Mouse (Mus musculus) MEL (cell line): ENCODE data around the gene Trpm4. TPM values are rescaled to one million over a fixed set of nuclear protein-coding genes. Genes with fewer than 3 reads are reported as not detected.

Experiments used
- DNase-seq: peaks from one replicate; pipeline ENCODE4 v3.0.0; 2011; ENCODE audit warnings: low read depth, low spot score
- H3K27ac ChIP-seq: 2 replicates; pipeline ENCODE4 v1.5.1; 2012; ENCODE audit warnings: low read depth, mild to moderate bottlenecking, control low read depth, low read length, moderate library complexity; ENCODE audit not compliant: control insufficient read depth
- H3K27me3 ChIP-seq, 2 experiments: fragments of 150-350 bp in 1 of 2; sonication (generic) in 1 of 2; 2 replicates each; pipeline ENCODE4 v1.6.1; 2012; ENCODE audit warnings: low read length in 2 of 2, mild to moderate bottlenecking in 2 of 2, improper control_type of control experiment in 1 of 2, moderate library complexity in 1 of 2; ENCODE audit not compliant: insufficient read depth in 2 of 2, control insufficient read depth in 1 of 2
- H3K36me3 ChIP-seq, 2 experiments: 2 replicates each; pipeline ENCODE4 v1.6.1; 2012 to 2014; ENCODE audit warnings: low read length in 2 of 2, improper control_type of control experiment in 1 of 2, inconsistent platforms in 1 of 2, mild to moderate bottlenecking in 1 of 2; ENCODE audit not compliant: insufficient read depth in 2 of 2, control insufficient read depth in 1 of 2
- H3K4me1 ChIP-seq, 2 experiments: fragments of 150-350 bp in 1 of 2; sonication (generic) in 1 of 2; 2 replicates each; pipeline ENCODE4 v1.6.1; 2012; ENCODE audit warnings: low read length in 2 of 2, improper control_type of control experiment in 1 of 2, mild to moderate bottlenecking in 1 of 2; ENCODE audit not compliant: insufficient read depth in 2 of 2, control insufficient read depth in 1 of 2
- H3K4me3 ChIP-seq, 2 experiments: fragments of 150-350 bp in 1 of 2; sonication (generic) in 1 of 2; 2 replicates each; pipeline ENCODE4 v1.5.1; 2012; ENCODE audit warnings: low read depth in 2 of 2, low read length in 2 of 2, mild to moderate bottlenecking in 2 of 2, moderate library complexity in 2 of 2, control low read depth in 1 of 2, improper control_type of control experiment in 1 of 2; ENCODE audit not compliant: control insufficient read depth in 1 of 2, insufficient read depth in 1 of 2
- H3K79me2 ChIP-seq: 2 replicates; pipeline ENCODE4 v1.6.1; 2012; ENCODE audit warnings: mild to moderate bottlenecking, low read length, moderate library complexity; ENCODE audit not compliant: control insufficient read depth, poor library complexity, insufficient read depth
- H3K9ac ChIP-seq: 2 replicates; pipeline ENCODE4 v1.6.1; 2012; ENCODE audit warnings: low read depth, mild to moderate bottlenecking, control low read depth, low read length, moderate library complexity; ENCODE audit not compliant: control insufficient read depth, poor library complexity, severe bottlenecking
- H3K9me3 ChIP-seq: fragments of 150-350 bp; sonication (generic); replicated peaks from 2 replicates; pipeline ENCODE4 v1.6.1; 2012; ENCODE audit warnings: mild to moderate bottlenecking, low read length, improper control_type of control experiment, moderate library complexity; ENCODE audit not compliant: insufficient read depth
- CHD1 ChIP-seq: IDR thresholded peaks from 2 replicates; pipeline ENCODE4 v1.6.1; 2012; ENCODE audit warnings: low read depth, mild to moderate bottlenecking, inconsistent platforms, low read length, improper control_type of control experiment
- CTCF ChIP-seq, 3 experiments: IDR thresholded peaks in 2 of 3; conservative IDR thresholded peaks in 1 of 3; 2 replicates each; pipeline ENCODE4 v1.5.1; 2011 to 2012; ENCODE audit warnings: low read length in 3 of 3, low read depth in 2 of 3, mild to moderate bottlenecking in 2 of 3, improper control_type of control experiment in 1 of 3, inconsistent platforms in 1 of 3, mixed read lengths in 1 of 3, moderate library complexity in 1 of 3; ENCODE audit not compliant: control insufficient read depth in 1 of 3, insufficient read depth in 1 of 3, poor library complexity in 1 of 3, severe bottlenecking in 1 of 3
- HCFC1 ChIP-seq: IDR thresholded peaks from 2 replicates; pipeline ENCODE4 v1.6.1; 2012; ENCODE audit warnings: low read depth, mild to moderate bottlenecking, inconsistent platforms, low read length, improper control_type of control experiment, moderate library complexity
- JUND ChIP-seq: IDR thresholded peaks from 2 replicates; pipeline ENCODE4 v1.6.1; 2011; ENCODE audit warnings: low read depth, mild to moderate bottlenecking, improper control_type of control experiment, low read length
- MAFK ChIP-seq: IDR thresholded peaks from 2 replicates; pipeline ENCODE4 v1.6.1; 2011; ENCODE audit warnings: low read depth, mild to moderate bottlenecking, low read length, improper control_type of control experiment, borderline replicate concordance
- MAX ChIP-seq: IDR thresholded peaks from 2 replicates; pipeline ENCODE4 v1.6.1; 2011; ENCODE audit warnings: low read length, improper control_type of control experiment
- MAZ ChIP-seq: IDR thresholded peaks from 2 replicates; pipeline ENCODE4 v1.6.1; 2012; ENCODE audit warnings: low read depth, mild to moderate bottlenecking, inconsistent platforms, low read length, improper control_type of control experiment
- MEF2A ChIP-seq: IDR thresholded peaks from 2 replicates; pipeline ENCODE4 v1.6.1; 2014; ENCODE audit warnings: low read depth, mild to moderate bottlenecking, inconsistent platforms, low read length, improper control_type of control experiment; ENCODE audit not compliant: poor library complexity, insufficient replicate concordance, severe bottlenecking; ENCODE audit errors: extremely low read depth
- MXI1 ChIP-seq: IDR thresholded peaks from 2 replicates; pipeline ENCODE4 v1.6.1; 2011; ENCODE audit warnings: mild to moderate bottlenecking, low read depth, low read length, improper control_type of control experiment
- MYC ChIP-seq: IDR thresholded peaks from 2 replicates; pipeline ENCODE4 v1.6.1; 2011; ENCODE audit warnings: low read depth, mild to moderate bottlenecking, low read length, improper control_type of control experiment, moderate library complexity
- NELFE ChIP-seq: IDR thresholded peaks from 2 replicates; pipeline ENCODE4 v1.6.1; 2011; ENCODE audit warnings: low read depth, low read length, improper control_type of control experiment
- POLR2A ChIP-seq, 2 experiments: IDR thresholded peaks; 2 replicates each; pipeline ENCODE4 v1.6.1; 2011 to 2012; ENCODE audit warnings: low read length in 2 of 2, mild to moderate bottlenecking in 2 of 2, control low read depth in 1 of 2, improper control_type of control experiment in 1 of 2, low read depth in 1 of 2, moderate library complexity in 1 of 2; ENCODE audit not compliant: control insufficient read depth in 1 of 2, insufficient read depth in 1 of 2, poor library complexity in 1 of 2
- RAD21 ChIP-seq: IDR thresholded peaks from 2 replicates; pipeline ENCODE4 v1.6.1; 2011; ENCODE audit warnings: mild to moderate bottlenecking, low read depth, low read length, improper control_type of control experiment
- SIN3A ChIP-seq: IDR thresholded peaks from 2 replicates; pipeline ENCODE4 v1.6.1; 2012; ENCODE audit warnings: low read length, improper control_type of control experiment, inconsistent platforms
- SMC3 ChIP-seq: IDR thresholded peaks from 2 replicates; pipeline ENCODE4 v1.6.1; 2011; ENCODE audit warnings: low read depth, low read length, improper control_type of control experiment
- TBP ChIP-seq: IDR thresholded peaks from 2 replicates; pipeline ENCODE4 v1.8.0; 2011; ENCODE audit warnings: low read depth, low read length, improper control_type of control experiment
- USF2 ChIP-seq, 2 experiments: IDR thresholded peaks; 2 replicates each; pipeline ENCODE4 v1.6.1; 2011 to 2012; ENCODE audit warnings: improper control_type of control experiment in 2 of 2, low read length in 2 of 2, borderline replicate concordance in 1 of 2, inconsistent platforms in 1 of 2, low read depth in 1 of 2, mild to moderate bottlenecking in 1 of 2; ENCODE audit not compliant: insufficient read depth in 1 of 2
- ZKSCAN1 ChIP-seq: IDR thresholded peaks from 2 replicates; pipeline ENCODE4 v1.6.1; 2012; ENCODE audit warnings: low read depth, mild to moderate bottlenecking, inconsistent platforms, low read length, improper control_type of control experiment, moderate library complexity
- polyA plus RNA-seq, 2 experiments: library from polyadenylated mRNA; stranded (reverse) in 1 of 2; unstranded in 1 of 2; fragments of >175 nt in 1 of 2; fragments of >200 nt in 1 of 2; gene quantifications; 2 replicates each; pipeline versions ENCODE4 v1.2.1 to v1.2.4; 2012; ENCODE audit warnings: low replicate concordance in 2 of 2, low read depth in 1 of 2; ENCODE audit not compliant: insufficient read length in 2 of 2, insufficient read depth in 1 of 2, missing spikeins in 1 of 2
- total RNA-seq: library from RNA; depleted of rRNA; stranded (reverse); fragments of 300-350 nt; gene quantifications from 2 replicates; pipeline ENCODE4 v1.2.3, GENCODE M21; 2012

The Trpm4 gene
- total and polyA plus RNA-seq, 3 experiments, result 4.8 to 6.9 TPM; not detected in 1

GRCm38 (mm10) chr7:45325800-45326199 lies 7.8 kb downstream of the Trpm4 start:
- no peaks in the 10 kb centered on the region for H3K4me1 ChIP-seq
- no peak overlapping the region for H3K9ac ChIP-seq
- no peaks in the 10 kb centered on the region for H3K36me3 ChIP-seq
- peak; percentile 39 for DNase-seq
- no peaks in the 10 kb centered on the region for H3K79me2 ChIP-seq
- no peaks in the 10 kb centered on the region for H3K27me3 ChIP-seq
- H3K9me3 ChIP-seq, result no peaks in the 10 kb centered on the region
- no peak overlapping the region for H3K4me3 ChIP-seq
- H3K27ac ChIP-seq, result no peak overlapping the region
- TF ChIP-seq CTCF (IDR thresholded peaks at IDR 0.05 in 2 of 3, conservative IDR thresholded peaks at IDR 0.05 in 1 of 3; ENCODE audit: control insufficient read depth in 1 of 3, insufficient read depth in 1 of 3, low read depth in 2 of 3, low read length in 3 of 3, poor library complexity in 1 of 3, severe bottlenecking in 1 of 3) (peak; percentile 24 to 40 (median 33)), SIN3A (no peak), MEF2A (no peak)

DNA sequence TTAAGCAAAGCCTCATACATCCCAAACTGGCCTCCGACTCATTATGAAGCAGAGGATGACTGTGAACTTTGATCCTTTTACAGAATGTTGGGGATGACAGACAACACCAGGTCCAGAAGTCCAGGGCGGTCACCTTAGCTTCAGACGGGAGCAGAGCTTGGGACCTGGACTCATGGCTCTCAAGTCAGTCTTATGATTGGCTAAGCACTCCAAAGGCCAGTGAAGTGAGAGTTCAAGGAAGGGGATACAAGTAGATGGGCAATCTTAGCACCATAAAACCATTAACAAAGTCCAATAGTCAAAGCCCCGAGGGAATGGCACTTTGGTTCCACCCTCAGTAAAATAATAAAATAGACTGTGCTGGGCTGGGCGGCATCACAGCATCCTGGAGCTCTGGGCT lies 10.5 kb downstream of the Trpm4 start:
- H3K27ac ChIP-seq, result no peak overlapping the region
- H3K36me3 ChIP-seq, result no peaks in the 10 kb centered on the region
- no peaks in the 10 kb centered on the region for H3K9me3 ChIP-seq
- TF ChIP-seq CHD1 (no peak), SMC3 (no peak), MEF2A (no peak), MAZ (no peak), MXI1 (no peak), TBP (no peak), USF2 (IDR thresholded peaks at IDR 0.05; ENCODE audit: borderline replicate concordance in 1 of 2, insufficient read depth in 1 of 2, low read depth in 1 of 2, low read length in 2 of 2) (no peak), JUND (no peak), MAFK (no peak), NELFE (no peak), MYC (no peak), ZKSCAN1 (no peak), MAX (no peak), POLR2A (IDR thresholded peaks at IDR 0.05; ENCODE audit: control insufficient read depth in 1 of 2, insufficient read depth in 1 of 2, low read depth in 1 of 2, low read length in 2 of 2, poor library complexity in 1 of 2) (no peak), RAD21 (no peak)
- DNase-seq, result no peak
- H3K27me3 ChIP-seq, result no peaks in the 10 kb centered on the region
- no peaks in the 10 kb centered on the region for H3K79me2 ChIP-seq
- no peak overlapping the region for H3K4me3 ChIP-seq
- no peak overlapping the region for H3K9ac ChIP-seq
- H3K4me1 ChIP-seq, result no peaks in the 10 kb centered on the region

- Histone ChIP-seq H3K27me3 (no peaks in the 10 kb centered on the region), H3K4me3 (no peak overlapping the region), H3K79me2 (no peaks in the 10 kb centered on the region), H3K27ac (no peak overlapping the region), H3K36me3 (no peaks in the 10 kb centered on the region), H3K9ac (no peak overlapping the region), H3K9me3 (no peaks in the 10 kb centered on the region), H3K4me1 (no peaks in the 10 kb centered on the region)
- DNase-seq, result no peak
- peak; percentile 55; the same call in 1 of the 2 replicates for TF ChIP-seq HCFC1
- no peak for TF ChIP-seq MAFK
These were observed 11.3 kb downstream of the Trpm4 start for GRCm38 (mm10) chr7:45322245-45322644.
